Mouse (Mus musculus) large intestine, adult 2 months (tissue): ENCODE measurements around the gene Celsr1. TPM values are rescaled to one million over a fixed set of nuclear protein-coding genes. Genes with fewer than 3 reads are reported as not detected.

Experiments used
- DNase-seq: peaks from one replicate; pipeline ENCODE4 v3.0.0-alpha.2; 2012; ENCODE audit warnings: low read depth, low spot score
- WGBS: fragments of 180-500 bp; shearing (Covaris S2); methylation state at CpG from one replicate; pipeline ENCODE4 v1.1.7; 2018; 5-methylcytosine and 5-hydroxymethylcytosine counted together
- polyA plus RNA-seq: library from polyadenylated mRNA; depleted of rRNA; stranded (reverse); fragments of >200 nt; gene quantifications from 2 replicates; pipeline ENCODE4 v1.2.3, GENCODE M21; 2012

The Celsr1 gene
- polyA plus RNA-seq, 1 experiment = 7.2 TPM

GRCm38 (mm10) chr15:85977086-85977485, 56.5 kb downstream of the Celsr1 start:
- DNase-seq = no peak
- 34% methylated on average over 9 of the region's 9 CpGs for WGBS

DNA sequence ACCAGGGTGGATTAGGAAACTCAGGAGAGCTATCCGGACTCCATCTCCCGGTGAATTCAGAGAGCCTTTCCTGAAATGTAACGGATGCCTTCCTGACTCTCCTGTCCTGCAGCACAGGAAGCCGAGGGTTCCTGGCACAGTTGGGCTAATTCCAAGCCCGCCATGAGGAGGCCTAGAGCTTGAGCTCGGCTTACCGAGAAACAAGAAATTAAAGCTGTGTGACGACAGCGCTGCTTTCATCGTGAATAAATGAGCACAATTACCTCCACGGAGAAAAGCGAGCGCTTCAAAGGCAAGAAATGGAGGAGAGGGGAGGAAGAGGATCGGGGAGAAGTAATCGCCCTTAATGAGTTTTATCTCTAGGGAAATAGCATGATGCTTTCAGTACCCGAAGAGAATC, 57.8 kb downstream of the Celsr1 start:
- 79% methylated on average over 16 of the region's 16 CpGs for WGBS
- DNase-seq = no peak

DNA sequence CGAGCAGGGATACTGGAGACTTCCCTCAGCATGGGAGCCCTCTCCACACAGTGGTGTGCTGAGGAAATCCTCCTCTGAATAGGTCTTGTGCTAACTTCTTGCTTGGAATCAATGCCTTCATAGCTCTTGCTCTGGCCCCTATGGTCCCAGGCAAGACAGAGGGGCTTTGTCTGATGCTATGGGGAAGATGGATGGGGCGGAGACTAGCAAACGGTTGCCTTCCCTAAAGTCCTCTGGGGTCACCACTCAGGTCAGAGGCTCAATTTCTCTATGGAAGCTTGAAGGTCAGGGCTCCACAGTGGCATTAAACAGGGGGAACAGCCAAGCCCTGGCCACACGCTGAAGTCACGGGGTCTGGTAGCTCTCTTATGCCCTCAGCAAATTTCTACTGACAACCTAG, 62.0 kb downstream of the Celsr1 start:
- no peak for DNase-seq
- WGBS = 82% methylated on average over 5 of the region's 5 CpGs

- no peak for DNase-seq
- 20% methylated on average over 8 of the region's 8 CpGs for WGBS
Observed at GRCm38 (mm10) chr15:85970441-85970840, 63.1 kb downstream of the Celsr1 start.

DNA sequence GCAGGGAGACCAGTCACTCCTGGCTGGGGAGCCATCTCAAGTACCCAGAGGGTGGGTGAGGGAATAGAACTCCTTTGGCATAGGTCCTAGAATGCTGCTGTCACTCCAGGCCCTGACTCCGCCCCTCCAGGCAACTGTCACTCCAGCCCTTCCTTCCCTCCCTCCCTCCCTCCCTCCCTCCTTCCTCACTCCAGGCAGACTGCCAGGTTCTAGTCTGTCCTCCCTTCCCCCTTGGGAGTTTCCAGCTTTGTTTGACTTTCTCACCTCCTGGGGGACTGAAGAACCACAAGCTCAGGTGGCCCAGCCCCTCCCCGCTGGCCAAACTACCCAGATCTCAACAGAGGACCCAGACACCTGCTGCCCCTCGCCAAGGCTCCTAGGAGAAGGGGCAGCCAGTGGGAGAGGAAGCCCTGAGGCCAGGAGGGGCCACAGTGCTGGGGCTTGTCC, 63.8 kb downstream of the Celsr1 start:
- peak; percentile 53 for DNase-seq
- 26% methylated on average over 3 of the region's 3 CpGs for WGBS

DNA sequence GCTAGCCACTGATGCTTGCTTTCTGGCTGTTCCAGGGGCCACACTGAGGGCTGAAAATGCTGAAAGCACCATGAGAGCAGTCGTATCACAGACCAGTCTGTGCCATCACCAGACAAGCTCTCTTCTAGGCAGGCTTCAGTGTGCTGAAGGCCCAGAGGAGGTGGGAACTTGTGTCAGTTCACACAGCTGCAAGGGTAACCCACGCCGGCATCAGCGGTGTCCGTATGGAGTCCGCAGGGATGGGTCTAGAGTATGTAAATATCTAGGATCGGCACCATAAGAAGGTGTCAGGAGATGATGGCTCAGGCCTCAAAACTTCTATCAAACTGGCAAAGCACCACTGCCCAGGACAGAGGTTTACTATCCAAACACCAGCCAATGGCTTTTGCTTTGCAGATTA, 64.3 kb downstream of the Celsr1 start:
- no peak for DNase-seq
- WGBS = 61% methylated on average over 7 of the region's 7 CpGs

DNA sequence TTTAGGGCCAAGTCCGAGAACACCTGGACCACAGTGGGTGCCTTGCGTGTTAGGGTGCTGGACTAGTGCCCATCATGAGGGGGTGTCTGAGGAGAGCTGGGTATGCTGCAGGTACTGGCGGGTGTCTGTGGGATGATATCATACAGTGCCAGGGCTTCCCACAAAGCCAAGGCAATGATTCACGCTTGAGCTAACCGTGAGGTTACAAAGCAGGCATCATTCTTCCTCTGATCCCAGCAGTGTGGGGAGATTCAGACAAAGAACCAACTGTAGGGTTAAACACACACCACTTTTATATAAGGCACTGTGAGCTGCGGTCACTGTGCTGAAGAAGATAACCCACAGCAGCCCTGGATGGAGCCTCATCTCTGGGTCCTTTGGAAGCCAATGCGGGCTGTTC, 67.5 kb downstream of the Celsr1 start:
- no peak for DNase-seq
- 90% methylated on average over 7 of the region's 7 CpGs for WGBS

DNA sequence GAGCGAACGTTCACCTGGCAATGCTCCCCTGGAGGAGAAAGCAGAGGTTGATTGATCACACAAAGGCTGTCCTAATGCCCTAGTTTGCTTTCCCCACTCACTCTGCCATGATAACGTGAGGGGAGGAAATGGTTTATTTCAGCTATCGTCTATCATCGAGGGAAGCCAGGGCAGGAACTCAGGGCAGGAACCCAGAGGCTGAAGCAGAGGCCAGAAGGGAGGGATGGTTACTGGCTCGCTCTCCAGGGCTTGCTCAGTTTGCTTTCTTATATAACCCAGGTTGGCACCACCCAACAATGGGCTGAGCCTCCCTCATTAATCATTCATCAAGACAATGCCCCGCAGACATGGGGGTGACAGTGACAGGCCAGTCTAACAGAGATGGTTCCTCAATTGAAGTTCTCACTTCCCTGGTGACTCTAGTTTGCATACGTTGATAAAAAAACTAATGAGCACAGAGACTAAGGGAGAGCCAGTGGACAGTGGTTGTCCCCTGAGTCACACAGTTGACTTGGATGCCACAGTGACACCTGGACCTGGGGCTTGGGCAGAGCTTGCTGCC, 70.2 kb downstream of the Celsr1 start:
- DNase-seq = no peak
- WGBS = 63% methylated on average over 8 of the region's 8 CpGs

DNA sequence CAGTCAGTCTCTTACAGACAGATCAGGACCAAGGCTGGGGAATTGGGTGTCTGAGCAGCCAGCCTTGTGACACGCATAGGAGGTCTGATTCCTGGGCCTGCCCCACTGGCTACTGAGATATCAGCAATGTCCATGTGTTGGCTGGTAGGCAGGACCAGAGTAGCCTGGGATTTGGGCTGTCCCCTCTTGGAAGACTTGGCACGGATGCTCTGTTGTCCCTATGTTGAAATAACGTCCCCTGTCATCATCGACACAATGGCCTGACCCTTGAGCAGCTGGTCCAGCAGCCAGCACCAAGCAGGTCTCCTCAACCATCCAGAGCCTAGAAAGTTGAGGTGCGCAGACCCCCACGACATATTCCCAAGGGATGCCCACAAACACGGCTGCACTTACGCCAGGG, 70.9 kb downstream of the Celsr1 start:
- DNase-seq = no peak
- 92% methylated on average over 8 of the region's 8 CpGs for WGBS

- no peak for DNase-seq
- WGBS = 59% methylated on average over 4 of the region's 4 CpGs
Observed at GRCm38 (mm10) chr15:85961651-85962050, 71.9 kb downstream of the Celsr1 start.

- WGBS = 82% methylated on average over 7 of the region's 7 CpGs
Observed at GRCm38 (mm10) chr15:85961131-85961530, 72.4 kb downstream of the Celsr1 start.

DNA sequence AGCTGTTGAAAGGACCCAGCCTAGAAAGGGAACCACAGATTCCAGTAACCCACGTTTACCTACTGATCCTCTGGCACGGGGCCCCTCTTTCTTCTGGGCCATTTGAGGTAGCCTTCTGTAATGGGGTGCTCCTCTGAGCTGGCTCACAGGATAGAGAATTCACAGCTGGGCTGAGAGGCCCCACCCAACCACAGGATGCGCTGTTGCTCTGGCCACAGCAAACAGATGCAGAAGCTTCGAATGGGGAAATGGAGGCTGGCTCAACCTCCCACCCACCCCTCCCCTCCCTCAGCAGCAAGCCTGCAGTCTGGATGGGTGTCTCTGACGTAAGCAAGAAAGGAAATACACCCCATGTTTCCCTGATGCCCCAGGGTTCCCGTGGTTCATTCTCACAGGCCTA, 77.4 kb downstream of the Celsr1 start:
- no peak for DNase-seq
- whole genome bisulfite sequencing = 63% methylated on average over 6 of the region's 6 CpGs

More at GRCm38 (mm10) chr15:85961131-85961530, 72.4 kb downstream of the Celsr1 start:
- DNase-seq = no peak

- WGBS = 77% methylated on average over 6 of the region's 6 CpGs
- DNase-seq = no peak
Observed at GRCm38 (mm10) chr15:85953458-85953857, 80.1 kb downstream of the Celsr1 start.

GRCm38 (mm10) chr15:85949421-85950164, 84.0 kb downstream of the Celsr1 start:
- no peak for DNase-seq
- 66% methylated on average over 16 of the region's 16 CpGs for WGBS

GRCm38 (mm10) chr15:85947967-85948366, 85.6 kb downstream of the Celsr1 start:
- no peak for DNase-seq
- 84% methylated on average over 8 of the region's 8 CpGs for WGBS

DNA sequence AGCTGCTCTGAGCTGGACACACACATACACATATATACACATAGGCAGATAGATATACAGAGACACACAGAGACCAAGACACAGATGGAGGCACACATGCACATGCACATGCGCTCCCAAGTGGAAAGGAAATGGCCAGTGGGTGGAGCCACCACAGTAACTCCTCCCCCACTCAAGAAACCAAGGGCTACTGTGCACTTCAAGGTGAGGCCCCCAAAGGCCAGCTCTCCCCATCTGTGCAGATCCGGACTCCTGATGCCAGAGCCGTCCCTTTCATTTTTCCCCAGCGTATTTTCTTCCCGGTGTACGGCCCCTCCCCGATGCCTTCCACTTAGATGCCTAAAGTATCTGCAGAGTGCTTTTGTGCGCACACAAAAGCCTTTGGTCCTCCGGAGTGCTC, 86.0 kb downstream of the Celsr1 start:
- 82% methylated on average over 9 of the region's 9 CpGs for WGBS
- DNase-seq = no peak

DNA sequence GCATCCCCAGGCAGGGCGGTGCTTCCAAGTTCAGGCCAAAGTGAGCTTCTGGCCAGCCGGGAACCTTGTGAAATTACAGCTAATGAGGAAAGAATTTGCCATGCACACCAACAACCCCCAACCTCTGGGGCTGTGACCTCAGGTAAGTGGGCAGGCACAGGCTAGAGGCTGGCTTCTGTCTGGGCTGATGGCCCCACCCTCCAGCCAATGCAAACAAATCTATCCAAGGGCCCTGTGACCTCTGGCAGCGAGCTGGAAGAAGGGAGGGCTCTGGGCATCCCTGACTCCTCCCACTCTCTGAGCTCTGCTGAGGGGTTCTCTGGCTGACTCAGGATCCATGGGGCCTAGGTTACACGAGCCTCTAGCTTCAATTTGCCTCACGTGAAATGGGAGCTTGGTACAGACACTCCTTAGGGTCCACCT, 97.9 kb downstream of the Celsr1 start:
- no peak for DNase-seq
- 40% methylated on average over 5 of the region's 5 CpGs for WGBS

DNA sequence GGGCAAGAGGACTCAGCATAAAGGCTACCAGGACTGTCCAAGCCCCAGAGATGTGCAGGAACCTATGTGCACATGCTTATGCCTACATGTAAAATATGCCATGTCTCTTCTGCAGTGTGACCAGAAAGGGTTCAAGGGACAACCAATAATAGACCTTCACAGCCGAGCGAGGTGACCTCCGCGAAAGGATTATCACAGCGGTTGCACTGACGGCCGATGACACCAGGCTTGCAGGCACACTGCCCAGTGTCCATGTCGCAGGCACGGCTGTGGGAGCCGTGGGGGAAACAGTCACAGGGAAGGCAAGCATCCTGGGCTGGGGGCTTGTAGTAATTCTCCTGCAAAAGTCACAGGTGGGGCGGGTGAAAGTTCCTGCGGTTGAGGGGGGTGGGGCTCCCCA, 105.4 kb downstream of the Celsr1 start:
- DNase-seq = no peak
- 87% methylated on average over 12 of the region's 12 CpGs for WGBS

DNA sequence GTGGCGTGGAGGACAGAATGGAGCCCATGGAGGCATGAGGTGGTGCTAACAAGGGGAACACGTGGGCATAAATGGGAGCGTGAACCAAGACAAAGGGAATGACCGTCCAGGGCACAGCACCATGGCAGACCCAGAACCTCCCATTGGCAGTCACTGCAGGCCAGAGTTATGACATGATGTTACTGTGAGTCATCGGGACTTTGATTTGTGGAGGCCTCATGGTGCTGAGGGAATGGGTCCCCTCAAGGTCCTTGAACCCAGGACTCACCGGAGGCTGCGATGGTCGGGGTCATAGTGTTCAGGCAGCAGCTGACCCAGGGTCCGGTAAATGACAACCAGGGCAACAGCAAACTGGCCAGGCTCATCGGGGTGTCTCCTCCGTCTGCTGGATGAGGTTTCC, 111.7 kb downstream of the Celsr1 start:
- 94% methylated on average over 11 of the region's 11 CpGs for WGBS

GRCm38 (mm10) chr15:85919892-85920248, 113.7 kb downstream of the Celsr1 start:
- WGBS = 87% methylated on average over 8 of the region's 8 CpGs
- no peak for DNase-seq

More for the DNA sequence above, 111.7 kb downstream of the Celsr1 start:
- DNase-seq = no peak

GRCm38 (mm10) chr15:85919191-85919891, 114.2 kb downstream of the Celsr1 start:
- DNase-seq = no peak
- 57% methylated on average over 8 of the region's 8 CpGs for WGBS
